Mouse (Mus musculus) CH12.LX (cell line): Measurements from ENCODE around the gene Duoxa1.

Experiments used
- CHD2 ChIP-seq: IDR thresholded peaks from 2 replicates; pipeline ENCODE4 v1.6.1; 2011; ENCODE audit warnings: low read length, improper control_type of control experiment
- CTCF ChIP-seq, 2 experiments: IDR thresholded peaks in 1 of 2; conservative IDR thresholded peaks in 1 of 2; 2 replicates each; pipeline ENCODE4 v1.5.1; 2011 to 2012; ENCODE audit warnings: low read depth in 2 of 2, low read length in 2 of 2, improper control_type of control experiment in 1 of 2, inconsistent platforms in 1 of 2, mild to moderate bottlenecking in 1 of 2, moderate library complexity in 1 of 2
- ELF1 ChIP-seq: IDR thresholded peaks from 2 replicates; pipeline ENCODE4 v1.6.1; 2014; ENCODE audit warnings: low read depth, mild to moderate bottlenecking, inconsistent platforms, low read length, improper control_type of control experiment
- JUN ChIP-seq: IDR thresholded peaks from 2 replicates; pipeline ENCODE4 v1.6.1; 2011; ENCODE audit warnings: low read depth, mild to moderate bottlenecking, low read length, improper control_type of control experiment, moderate library complexity; ENCODE audit not compliant: insufficient read depth
- MEF2A ChIP-seq: IDR thresholded peaks from 2 replicates; pipeline ENCODE4 v1.6.1; 2014; ENCODE audit warnings: low read depth, mild to moderate bottlenecking, inconsistent platforms, low read length, improper control_type of control experiment, borderline replicate concordance
- MXI1 ChIP-seq: IDR thresholded peaks from 2 replicates; pipeline ENCODE4 v1.6.1; 2011; ENCODE audit warnings: mild to moderate bottlenecking, low read depth, low read length, improper control_type of control experiment
- NRF1 ChIP-seq: IDR thresholded peaks from 2 replicates; pipeline ENCODE4 v1.6.1; 2014; ENCODE audit warnings: low read depth, mild to moderate bottlenecking, inconsistent platforms, low read length, improper control_type of control experiment, moderate library complexity
- POLR2A ChIP-seq: IDR thresholded peaks from 2 replicates; pipeline ENCODE4 v1.6.1; 2011; ENCODE audit warnings: low read depth, mild to moderate bottlenecking, improper control_type of control experiment, low read length
- TBP ChIP-seq: conservative IDR thresholded peaks from 2 replicates; pipeline ENCODE4 v1.6.1; 2011; ENCODE audit warnings: low read depth, low read length, improper control_type of control experiment
- UBTF ChIP-seq: IDR thresholded peaks from 2 replicates; pipeline ENCODE4 v1.6.1; 2012; ENCODE audit warnings: low read depth, mild to moderate bottlenecking, inconsistent platforms, low read length, improper control_type of control experiment, moderate library complexity
- ZNF384 ChIP-seq: IDR thresholded peaks from 2 replicates; pipeline ENCODE4 v1.6.1; 2012; ENCODE audit warnings: low read depth, low read length, improper control_type of control experiment, inconsistent platforms

GRCm38 (mm10) chr2:122304544-122304943, 9.0 kb downstream of the Duoxa1 start:
- TF ChIP-seq TBP = no peak
- no peak for TF ChIP-seq UBTF
- no peak for TF ChIP-seq POLR2A
- TF ChIP-seq MEF2A = no peak
- no peak for TF ChIP-seq MXI1
- TF ChIP-seq ELF1 = no peak
- TF ChIP-seq CTCF (conservative IDR thresholded peaks at IDR 0.05 in 1 of 2, IDR thresholded peaks at IDR 0.05 in 1 of 2; ENCODE audit: low read depth in 2 of 2, low read length in 2 of 2) = no peak
- TF ChIP-seq JUN = no peak
- no peak for TF ChIP-seq NRF1
- TF ChIP-seq ZNF384 = no peak
- no peak for TF ChIP-seq CHD2
